Mouse (Mus musculus) heart, adult 2 months (tissue): ENCODE measurements at regions not wholly inside any gene's neighbourhood (a gene's known extent, or its start where the extent isn't known, plus 50 kb on each side); places are given as distances from the start of the nearest gene placed in this dataset.

Experiments
- CTCF ChIP-seq: fragments of 200-600 bp; IDR thresholded peaks from 2 replicates; pipeline ENCODE4 v1.8.1; 2022; ENCODE audit warnings: antibody characterized with exemption, mild to moderate bottlenecking, moderate library complexity
- EP300 ChIP-seq: fragments of 200-500 bp; IDR thresholded peaks from 2 replicates; pipeline ENCODE4 v1.6.1; 2011; ENCODE audit warnings: low read depth, low read length, control low read depth; ENCODE audit not compliant: insufficient read depth
- POLR2A ChIP-seq: fragments of 200-500 bp; IDR thresholded peaks from 2 replicates; pipeline ENCODE4 v1.6.1; 2011; ENCODE audit warnings: mild to moderate bottlenecking, low read depth, low read length, control low read depth; ENCODE audit not compliant: insufficient read depth

DNA sequence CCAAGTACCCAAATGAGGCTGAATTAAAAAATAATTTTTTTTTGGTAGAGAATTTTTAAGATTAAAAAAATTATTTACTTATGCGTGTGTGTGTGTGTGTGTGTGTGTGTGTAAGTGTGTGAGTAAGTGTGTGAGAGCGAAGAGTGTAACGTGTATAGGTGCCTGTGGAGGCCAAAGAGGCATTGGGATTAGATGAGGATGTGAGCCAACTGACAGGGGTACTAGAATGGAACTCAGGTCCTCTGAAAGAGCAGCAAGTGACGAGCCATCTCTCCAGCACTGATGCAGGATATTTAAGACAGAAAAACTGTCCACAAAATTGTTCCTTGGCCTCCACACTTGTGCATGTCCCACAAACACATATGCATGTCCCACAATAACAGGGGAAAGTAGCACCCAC lies 121.0 kb downstream of the Qrsl1 start:
- TF ChIP-seq EP300 (no peak), POLR2A (no peak), CTCF (no peak)
